Mouse (Mus musculus): ENCODE measurements around the gene Fmn2.

Fmn2 gene

GRCm38 (mm10) chr1:174555412-174555811, 53.8 kb downstream of the Fmn2 start:
- in situ Hi-C loops (cut with MboI, MseI) = no loop called here

- in situ Hi-C loops (cut with MboI, MseI) = no loop called here
Measured at GRCm38 (mm10) chr1:174557211-174557610, 55.6 kb downstream of the Fmn2 start.

GRCm38 (mm10) chr1:174557841-174558240, 56.2 kb downstream of the Fmn2 start:
- in situ Hi-C loops (cut with MboI, MseI) = no loop called here

GRCm38 (mm10) chr1:174558488-174558887, 56.9 kb downstream of the Fmn2 start:
- in situ Hi-C loops (cut with MboI, MseI) = no loop called here

- in situ Hi-C loops (cut with MboI, MseI) = no loop called here
Measured at GRCm38 (mm10) chr1:174564561-174564960, 62.9 kb downstream of the Fmn2 start.

- in situ Hi-C loops (cut with MboI, MseI) = no loop called here
Measured at GRCm38 (mm10) chr1:174568609-174569008, 67.0 kb downstream of the Fmn2 start.

GRCm38 (mm10) chr1:174592420-174592980, 90.9 kb downstream of the Fmn2 start:
- in situ Hi-C loops (cut with MboI, MseI) = no loop called here

- in situ Hi-C loops (cut with MboI, MseI) = no loop called here
Measured at GRCm38 (mm10) chr1:174594989-174595388, 93.4 kb downstream of the Fmn2 start.

GRCm38 (mm10) chr1:174597495-174597894, 95.9 kb downstream of the Fmn2 start:
- in situ Hi-C loops (cut with MboI, MseI) = no loop called here

- in situ Hi-C loops (cut with MboI, MseI) = no loop called here
Measured at GRCm38 (mm10) chr1:174598226-174598625, 96.6 kb downstream of the Fmn2 start.

- in situ Hi-C loops (cut with MboI, MseI) = no loop called here
Measured at GRCm38 (mm10) chr1:174600041-174600440, 98.4 kb downstream of the Fmn2 start.

GRCm38 (mm10) chr1:174600620-174601019, 99.0 kb downstream of the Fmn2 start:
- in situ Hi-C loops (cut with MboI, MseI) = no loop called here

GRCm38 (mm10) chr1:174617368-174617767, 115.7 kb downstream of the Fmn2 start:
- in situ Hi-C loops (cut with MboI, MseI) = no loop called here

- in situ Hi-C loops (cut with MboI, MseI) = no loop called here
Measured at GRCm38 (mm10) chr1:174621512-174621911, 119.9 kb downstream of the Fmn2 start.

GRCm38 (mm10) chr1:174623054-174623453, 121.4 kb downstream of the Fmn2 start:
- in situ Hi-C loops (cut with MboI, MseI) = no loop called here

- in situ Hi-C loops (cut with MboI, MseI) = no loop called here
Measured at GRCm38 (mm10) chr1:174630074-174630473, 128.4 kb downstream of the Fmn2 start.

- in situ Hi-C loops (cut with MboI, MseI) = no loop called here
Measured at GRCm38 (mm10) chr1:174636291-174636690, 134.7 kb downstream of the Fmn2 start.

- in situ Hi-C loops (cut with MboI, MseI) = no loop called here
Measured at GRCm38 (mm10) chr1:174637564-174638085, 136.0 kb downstream of the Fmn2 start.

GRCm38 (mm10) chr1:174640901-174641300, 139.3 kb downstream of the Fmn2 start:
- in situ Hi-C loops (cut with MboI, MseI) = no loop called here

GRCm38 (mm10) chr1:174643431-174644010, 141.9 kb downstream of the Fmn2 start:
- in situ Hi-C loops (cut with MboI, MseI) = no loop called here

- in situ Hi-C loops (cut with MboI, MseI) = no loop called here
Measured at GRCm38 (mm10) chr1:174649421-174649826, 147.8 kb downstream of the Fmn2 start.

GRCm38 (mm10) chr1:174654565-174654964, 152.9 kb downstream of the Fmn2 start:
- in situ Hi-C loops (cut with MboI, MseI) = loop anchor here (10.0 kb wide), 1 partner anchor 1600 kb away; no protein-coding TSS in a partner anchor

GRCm38 (mm10) chr1:174655354-174655753, 153.7 kb downstream of the Fmn2 start:
- in situ Hi-C loops (cut with MboI, MseI) = loop anchor here (10.0 kb wide), 1 partner anchor 1599 kb away; no protein-coding TSS in a partner anchor
